Mouse (Mus musculus): ENCODE measurements at regions not wholly inside any gene's neighbourhood (a gene's known extent, or its start where the extent isn't known, plus 50 kb on each side); places are given as distances from the start of the nearest gene placed in this dataset.
"Not testable (repeated sequence)": the region's sequence is repeated elsewhere in the genome, so short reads cannot be mapped to it uniquely, and the experiment has no call there.

- intact Hi-C loops (cut with DNase I), result no loop called here
These were observed 193.8 kb upstream of the Plxna2 start for GRCm38 (mm10) chr1:194424201-194424600.

GRCm38 (mm10) chr1:194412193-194412592 lies 205.8 kb upstream of the Plxna2 start:
- Histone ChIP-seq H3K4me3 (no peak overlapping the region), H3K27ac (no peak overlapping the region)
- intact Hi-C loops (cut with DNase I), result no loop called here
- no peak for DNase-seq
- TF ChIP-seq CTCF (IDR thresholded peaks at IDR 0.05), result no peak

More at GRCm38 (mm10) chr1:194424201-194424600, 193.8 kb upstream of the Plxna2 start:
- Histone ChIP-seq H3K27ac (no peak overlapping the region), H3K4me3 (no peak overlapping the region)
- no peak for DNase-seq
- no peak for TF ChIP-seq CTCF (IDR thresholded peaks at IDR 0.05)

GRCm38 (mm10) chr1:194411788-194412187 lies 206.2 kb upstream of the Plxna2 start:
- no peak for DNase-seq
- no peak overlapping the region for H3K27ac ChIP-seq
- no peak overlapping the region for H3K4me3 ChIP-seq
- TF ChIP-seq CTCF (IDR thresholded peaks at IDR 0.05), result no peak
- intact Hi-C loops (cut with DNase I), result no loop called here

- no peak overlapping the region for H3K4me3 ChIP-seq
- intact Hi-C loops (cut with DNase I), result no loop called here
- no peak overlapping the region for H3K27ac ChIP-seq
- TF ChIP-seq CTCF (IDR thresholded peaks at IDR 0.05), result no peak
- DNase-seq, result no peak
These were observed 218.7 kb upstream of the Plxna2 start for GRCm38 (mm10) chr1:194399281-194399680.

- Histone ChIP-seq H3K27ac (no peak overlapping the region), H3K4me3 (no peak overlapping the region)
- no peak for TF ChIP-seq CTCF (IDR thresholded peaks at IDR 0.05)
- intact Hi-C loops (cut with DNase I), result no loop called here
- DNase-seq, result no peak
These were observed 221.1 kb upstream of the Plxna2 start for GRCm38 (mm10) chr1:194396754-194397460.

- intact Hi-C loops (cut with DNase I), result no loop called here
- Histone ChIP-seq H3K27ac (no peak overlapping the region), H3K4me3 (no peak overlapping the region)
- TF ChIP-seq CTCF (IDR thresholded peaks at IDR 0.05), result no peak
- DNase-seq, result no peak
These were observed 224.3 kb upstream of the Plxna2 start for GRCm38 (mm10) chr1:194393720-194394119.

GRCm38 (mm10) chr1:194390202-194390601 lies 227.8 kb upstream of the Plxna2 start:
- TF ChIP-seq CTCF (IDR thresholded peaks at IDR 0.05), result no peak
- Histone ChIP-seq H3K27ac (no peak overlapping the region), H3K4me3 (no peak overlapping the region)
- no peak for DNase-seq
- intact Hi-C loops (cut with DNase I), result no loop called here

GRCm38 (mm10) chr1:194378135-194378534 lies 239.9 kb upstream of the Plxna2 start:
- Histone ChIP-seq H3K4me3 (no peak overlapping the region), H3K27ac (no peak overlapping the region)
- TF ChIP-seq CTCF (IDR thresholded peaks at IDR 0.05), result no peak
- intact Hi-C loops (cut with DNase I), result no loop called here
- DNase-seq, result no peak

- DNase-seq; H3K27ac ChIP-seq; intact Hi-C loops (cut with DNase I); H3K4me3 ChIP-seq: not testable (repeated sequence)
These were observed 244.5 kb upstream of the Plxna2 start for GRCm38 (mm10) chr1:194373511-194373910.

- Histone ChIP-seq H3K27ac (no peak overlapping the region), H3K4me3 (no peak overlapping the region)
- intact Hi-C loops (cut with DNase I), result no loop called here
- no peak for TF ChIP-seq CTCF (IDR thresholded peaks at IDR 0.05)
- DNase-seq, result no peak
These were observed 254.1 kb upstream of the Plxna2 start for GRCm38 (mm10) chr1:194363917-194364316.

GRCm38 (mm10) chr1:194363129-194363768 lies 254.8 kb upstream of the Plxna2 start:
- intact Hi-C loops (cut with DNase I), result no loop called here
- Histone ChIP-seq H3K4me3 (no peak overlapping the region), H3K27ac (no peak overlapping the region)
- TF ChIP-seq CTCF (IDR thresholded peaks at IDR 0.05), result no peak
- peak; percentile 24 for DNase-seq

- Histone ChIP-seq H3K4me3 (no peak overlapping the region), H3K27ac (no peak overlapping the region)
- no peak for TF ChIP-seq CTCF (IDR thresholded peaks at IDR 0.05)
- no peak for DNase-seq
- intact Hi-C loops (cut with DNase I), result no loop called here
These were observed 255.7 kb upstream of the Plxna2 start for GRCm38 (mm10) chr1:194362298-194362697.

- no peak for DNase-seq
- Histone ChIP-seq H3K4me3 (no peak overlapping the region), H3K27ac (no peak overlapping the region)
- intact Hi-C loops (cut with DNase I), result no loop called here
- TF ChIP-seq CTCF (IDR thresholded peaks at IDR 0.05), result no peak
These were observed 256.7 kb upstream of the Plxna2 start for GRCm38 (mm10) chr1:194361316-194361715.

All from gastrocnemius, adult 2 months (tissue).